ENCODE assay signal across 1 mouse cellular context in the genomic region with DNA sequence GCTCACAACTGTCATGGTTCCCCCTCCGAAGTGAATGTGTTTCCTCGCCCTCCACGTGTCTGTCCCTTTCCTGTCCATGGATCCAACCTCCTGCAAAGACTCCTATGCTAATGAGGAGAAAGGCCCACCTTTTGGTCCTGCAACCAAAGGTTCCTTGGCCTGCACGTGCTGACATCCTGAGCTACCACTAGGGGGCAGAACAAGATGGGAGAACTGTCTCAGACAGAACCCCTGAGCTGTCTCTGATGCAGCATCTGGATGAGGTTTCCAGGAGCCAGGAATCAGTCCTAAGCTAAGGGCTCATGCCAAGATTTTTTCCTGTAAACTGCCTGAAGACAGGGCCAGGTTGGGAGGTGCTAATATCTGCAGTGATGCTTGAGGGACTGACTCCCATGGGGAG.
TF ChIP-seq lines count a peak whose summit lies in the region.

No protein-coding gene starts in this region.

TF ChIP-seq in CH12.LX, 34 proteins besides CTCF, POLR2A, EP300 and RAD21:
- 0 out of 2 replicates have a peak, but pooled peaks have one; percentile 4 for TF ChIP-seq SMC3 (IDR thresholded peaks at IDR 0.05; ENCODE audit: low read depth, low read length)
- TF ChIP-seq BHLHE40 (IDR thresholded peaks at IDR 0.05; ENCODE audit: low read depth, low read length), result peak; percentile 49; the same call in 1 of the 2 replicates
